Mouse (Mus musculus): ENCODE data around the gene Wwox. TPM values are rescaled to one million over a fixed set of nuclear protein-coding genes. Genes with fewer than 3 reads are reported as not detected.

Wwox gene
- polyA plus RNA-seq, 1 experiment from 2014 or later, result 8.9 TPM

- Histone ChIP-seq H3K9me3 (replicated peaks; ENCODE audit: control insufficient read depth, low read length) (no peaks in the 10 kb centered on the region), H3K4me1 (ENCODE audit: control insufficient read depth, insufficient read depth, low read length) (peaks cover 10% of the 10 kb centered on the region), H3K9ac (ENCODE audit: low read length) (no peak overlapping the region), H3K36me3 (ENCODE audit: control insufficient read depth, insufficient read depth, low read length) (no peaks in the 10 kb centered on the region), H3K4me3 (ENCODE audit: low read depth, low read length) (no peak overlapping the region), H3K27me3 (replicated peaks; ENCODE audit: control insufficient read depth, insufficient read depth, low read length) (no peaks in the 10 kb centered on the region), H3K4me2 (ENCODE audit: low read length) (no peak overlapping the region), H3K27ac (ENCODE audit: low read depth, low read length) (no peak overlapping the region)
- WGBS, result 28% methylated on average over 4 of the region's 4 CpGs
- ATAC-seq (no peak), DNase-seq (ENCODE audit: low spot score) (no peak)
Observed at GRCm38 (mm10) chr8:114882504-114882903, 443.0 kb downstream of the Wwox start.

- Histone ChIP-seq H3K9me3 (replicated peaks; ENCODE audit: control insufficient read depth, low read length) (no peaks in the 10 kb centered on the region), H3K27ac (ENCODE audit: low read depth, low read length) (no peak overlapping the region), H3K4me1 (ENCODE audit: control insufficient read depth, insufficient read depth, low read length) (peaks cover 10% of the 10 kb centered on the region), H3K9ac (ENCODE audit: low read length) (no peak overlapping the region), H3K4me3 (ENCODE audit: low read depth, low read length) (no peak overlapping the region), H3K4me2 (ENCODE audit: low read length) (no peak overlapping the region), H3K27me3 (replicated peaks; ENCODE audit: control insufficient read depth, insufficient read depth, low read length) (no peaks in the 10 kb centered on the region), H3K36me3 (ENCODE audit: control insufficient read depth, insufficient read depth, low read length) (no peaks in the 10 kb centered on the region)
- ATAC-seq (no peak), DNase-seq (ENCODE audit: low spot score) (no peak)
- 88% methylated on average over 11 of the region's 11 CpGs for WGBS
Observed at GRCm38 (mm10) chr8:114882936-114883606, 443.6 kb downstream of the Wwox start.

GRCm38 (mm10) chr8:114883967-114884366 lies 444.5 kb downstream of the Wwox start:
- ATAC-seq (no peak), DNase-seq (ENCODE audit: low spot score) (no peak)
- Histone ChIP-seq H3K4me2 (ENCODE audit: low read length) (no peak overlapping the region), H3K27me3 (replicated peaks; ENCODE audit: control insufficient read depth, insufficient read depth, low read length) (no peaks in the 10 kb centered on the region), H3K9ac (ENCODE audit: low read length) (no peak overlapping the region), H3K4me3 (ENCODE audit: low read depth, low read length) (no peak overlapping the region), H3K4me1 (ENCODE audit: control insufficient read depth, insufficient read depth, low read length) (peaks cover 10% of the 10 kb centered on the region), H3K27ac (ENCODE audit: low read depth, low read length) (no peak overlapping the region), H3K9me3 (replicated peaks; ENCODE audit: control insufficient read depth, low read length) (no peaks in the 10 kb centered on the region), H3K36me3 (ENCODE audit: control insufficient read depth, insufficient read depth, low read length) (no peaks in the 10 kb centered on the region)
- WGBS, result 80% methylated on average over 9 of the region's 9 CpGs

- Histone ChIP-seq H3K9ac (ENCODE audit: low read length) (0 out of 2 replicates have a peak overlapping the region, but pooled peaks have one; percentile 17), H3K4me3 (ENCODE audit: low read depth, low read length) (no peak overlapping the region), H3K4me2 (ENCODE audit: low read length) (peak overlapping the region; percentile 39), H3K4me1 (ENCODE audit: control insufficient read depth, insufficient read depth, low read length) (peaks cover 18% of the 10 kb centered on the region), H3K27me3 (replicated peaks; ENCODE audit: control insufficient read depth, insufficient read depth, low read length) (no peaks in the 10 kb centered on the region), H3K9me3 (replicated peaks; ENCODE audit: control insufficient read depth, low read length) (no peaks in the 10 kb centered on the region), H3K27ac (ENCODE audit: low read depth, low read length) (no peak overlapping the region), H3K36me3 (ENCODE audit: control insufficient read depth, insufficient read depth, low read length) (no peaks in the 10 kb centered on the region)
- DNase-seq (ENCODE audit: low spot score) (peak; percentile 71), ATAC-seq (peak; percentile 30)
- 7% methylated on average over 18 of the region's 18 CpGs for WGBS
Observed at GRCm38 (mm10) chr8:114885026-114885592, 445.7 kb downstream of the Wwox start.

DNA sequence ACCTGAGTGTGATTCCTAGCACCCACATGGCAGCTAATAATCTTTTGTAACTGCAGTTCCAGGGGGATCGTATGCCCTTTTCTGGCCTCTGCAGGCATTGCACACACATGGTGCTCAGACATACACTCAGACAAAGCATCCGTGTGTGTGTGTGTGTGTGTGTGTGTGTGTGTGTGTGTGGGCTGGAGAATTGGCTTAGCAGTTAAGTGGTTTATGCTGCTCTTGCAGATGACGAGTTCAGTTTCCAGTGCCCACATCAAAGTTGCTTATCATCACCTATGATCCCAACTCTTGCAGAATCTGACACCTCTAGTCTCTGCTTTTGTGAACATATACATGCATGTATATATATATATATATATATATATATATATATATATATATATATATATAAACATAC lies 448.9 kb downstream of the Wwox start:
- DNase-seq (ENCODE audit: low spot score) (no peak), ATAC-seq (no peak)
- Histone ChIP-seq H3K4me3 (ENCODE audit: low read depth, low read length) (no peak overlapping the region), H3K36me3 (ENCODE audit: control insufficient read depth, insufficient read depth, low read length) (no peaks in the 10 kb centered on the region), H3K9me3 (replicated peaks; ENCODE audit: control insufficient read depth, low read length) (no peaks in the 10 kb centered on the region), H3K27ac (ENCODE audit: low read depth, low read length) (no peak overlapping the region), H3K27me3 (replicated peaks; ENCODE audit: control insufficient read depth, insufficient read depth, low read length) (no peaks in the 10 kb centered on the region), H3K4me2 (ENCODE audit: low read length) (no peak overlapping the region), H3K9ac (ENCODE audit: low read length) (no peak overlapping the region), H3K4me1 (ENCODE audit: control insufficient read depth, insufficient read depth, low read length) (peaks cover 24% of the 10 kb centered on the region)
- 93% methylated on average over 3 of the region's 3 CpGs for WGBS

- H3K36me3 ChIP-seq (ENCODE audit: control insufficient read depth, insufficient read depth, low read length), result no peaks in the 10 kb centered on the region
- peak overlapping the region; percentile 2; the same call in 1 of the 2 replicates for H3K27ac ChIP-seq (ENCODE audit: low read depth, low read length)
- DNase-seq (ENCODE audit: low spot score), result peak; percentile 87
- ATAC-seq, result peak; percentile 77
- 44% methylated on average over 16 of the region's 16 CpGs for WGBS
- H3K4me2 ChIP-seq (ENCODE audit: low read length), result peak overlapping the region; percentile 11; the same call in 1 of the 2 replicates
- no peaks in the 10 kb centered on the region for H3K27me3 ChIP-seq (replicated peaks; ENCODE audit: control insufficient read depth, insufficient read depth, low read length)
- peaks cover 22% of the 10 kb centered on the region for H3K4me1 ChIP-seq (ENCODE audit: control insufficient read depth, insufficient read depth, low read length)
- H3K4me3 ChIP-seq (ENCODE audit: low read depth, low read length), result no peak overlapping the region
- H3K9me3 ChIP-seq (replicated peaks; ENCODE audit: control insufficient read depth, low read length), result no peaks in the 10 kb centered on the region
- no peak overlapping the region for H3K9ac ChIP-seq (ENCODE audit: low read length)
Observed at GRCm38 (mm10) chr8:114889578-114890374, 450.3 kb downstream of the Wwox start.

GRCm38 (mm10) chr8:114890478-114890877 lies 451.0 kb downstream of the Wwox start:
- H3K27ac ChIP-seq (ENCODE audit: low read depth, low read length), result no peak overlapping the region
- no peak overlapping the region; the same call in 1 of the 2 replicates for H3K4me2 ChIP-seq (ENCODE audit: low read length)
- DNase-seq (ENCODE audit: low spot score) (peak; percentile 53), ATAC-seq (peak; percentile 38; the same call in 1 of the 2 replicates)
- H3K27me3 ChIP-seq (replicated peaks; ENCODE audit: control insufficient read depth, insufficient read depth, low read length), result no peaks in the 10 kb centered on the region
- H3K4me1 ChIP-seq (ENCODE audit: control insufficient read depth, insufficient read depth, low read length), result peaks cover 15% of the 10 kb centered on the region
- no peak overlapping the region for H3K4me3 ChIP-seq (ENCODE audit: low read depth, low read length)
- no peaks in the 10 kb centered on the region for H3K9me3 ChIP-seq (replicated peaks; ENCODE audit: control insufficient read depth, low read length)
- WGBS, result 42% methylated on average over 5 of the region's 5 CpGs
- no peak overlapping the region for H3K9ac ChIP-seq (ENCODE audit: low read length)
- no peaks in the 10 kb centered on the region for H3K36me3 ChIP-seq (ENCODE audit: control insufficient read depth, insufficient read depth, low read length)

DNA sequence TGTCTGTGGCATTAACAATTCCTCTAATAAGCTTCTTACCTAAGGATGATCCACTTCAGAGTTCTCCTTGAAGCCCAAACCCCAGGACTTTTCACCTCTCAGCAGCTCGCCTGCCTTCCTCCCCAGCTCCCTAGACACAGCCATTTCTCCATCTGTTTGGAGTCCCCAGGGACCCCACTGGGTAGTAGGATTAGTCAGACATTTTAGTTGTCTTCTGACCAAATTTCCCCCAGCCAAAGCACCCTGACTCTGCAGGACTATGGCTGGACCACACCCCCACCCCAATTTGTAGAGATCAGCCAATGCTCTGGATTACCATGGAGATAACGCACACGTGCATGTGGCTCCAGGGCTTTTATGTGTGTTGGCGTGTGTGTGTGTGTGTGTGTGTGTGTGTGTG lies 451.8 kb downstream of the Wwox start:
- Histone ChIP-seq H3K36me3 (ENCODE audit: control insufficient read depth, insufficient read depth, low read length) (no peaks in the 10 kb centered on the region), H3K4me1 (ENCODE audit: control insufficient read depth, insufficient read depth, low read length) (peaks cover 14% of the 10 kb centered on the region), H3K9me3 (replicated peaks; ENCODE audit: control insufficient read depth, low read length) (no peaks in the 10 kb centered on the region), H3K4me2 (ENCODE audit: low read length) (no peak overlapping the region), H3K9ac (ENCODE audit: low read length) (no peak overlapping the region), H3K27ac (ENCODE audit: low read depth, low read length) (no peak overlapping the region), H3K27me3 (replicated peaks; ENCODE audit: control insufficient read depth, insufficient read depth, low read length) (no peaks in the 10 kb centered on the region), H3K4me3 (ENCODE audit: low read depth, low read length) (no peak overlapping the region)
- ATAC-seq, result no peak
- 68% methylated on average over 4 of the region's 4 CpGs for WGBS
- DNase-seq (ENCODE audit: low spot score), result no peak
